Mouse (Mus musculus) kidney, adult 2 months (tissue): ENCODE measurements at regions not wholly inside any gene's neighbourhood (a gene's known extent, or its start where the extent isn't known, plus 50 kb on each side); places are given as distances from the start of the nearest gene placed in this dataset.

ENCODE experiments used
- CTCF ChIP-seq: fragments of 200-500 bp; conservative IDR thresholded peaks from 2 replicates; pipeline ENCODE4 v1.5.1; 2011; ENCODE audit warnings: low read depth, mild to moderate bottlenecking, control low read depth, low read length, moderate library complexity, mixed read lengths; ENCODE audit not compliant: insufficient read depth, insufficient read length
- POLR2A ChIP-seq: fragments of 200-500 bp; IDR thresholded peaks from one replicate; pipeline ENCODE4 v1.6.1; 2011; ENCODE audit warnings: low read depth, low read length, control low read depth

DNA sequence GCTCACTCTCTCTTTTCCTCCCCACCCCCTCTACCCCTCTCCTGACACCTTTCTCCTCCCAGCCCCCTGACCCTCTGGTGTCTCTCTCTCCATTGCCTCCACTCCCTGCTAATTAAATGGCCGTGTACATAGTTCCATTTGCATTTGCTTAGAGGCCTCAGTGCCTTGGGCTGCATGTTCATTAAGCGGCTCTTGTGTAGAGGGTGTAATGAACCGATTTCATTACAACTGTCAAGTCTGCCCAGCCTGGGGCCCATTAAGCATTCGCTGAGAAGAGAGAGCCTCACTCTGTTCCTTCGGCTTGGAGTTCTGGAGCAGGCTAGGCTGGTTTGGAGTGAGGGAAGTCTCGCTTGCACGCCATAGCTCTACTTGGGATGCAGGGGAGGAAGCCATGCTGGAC lies 376.4 kb downstream of the Ptpru start:
- no peak for TF ChIP-seq POLR2A
- no peak for TF ChIP-seq CTCF
